Mouse (Mus musculus): ENCODE results near the gene Map3k1.
"Not testable (repeated sequence)": the region's sequence is repeated elsewhere in the genome, so short reads cannot be mapped to it uniquely, and the experiment has no call there.

The Map3k1 gene

DNA sequence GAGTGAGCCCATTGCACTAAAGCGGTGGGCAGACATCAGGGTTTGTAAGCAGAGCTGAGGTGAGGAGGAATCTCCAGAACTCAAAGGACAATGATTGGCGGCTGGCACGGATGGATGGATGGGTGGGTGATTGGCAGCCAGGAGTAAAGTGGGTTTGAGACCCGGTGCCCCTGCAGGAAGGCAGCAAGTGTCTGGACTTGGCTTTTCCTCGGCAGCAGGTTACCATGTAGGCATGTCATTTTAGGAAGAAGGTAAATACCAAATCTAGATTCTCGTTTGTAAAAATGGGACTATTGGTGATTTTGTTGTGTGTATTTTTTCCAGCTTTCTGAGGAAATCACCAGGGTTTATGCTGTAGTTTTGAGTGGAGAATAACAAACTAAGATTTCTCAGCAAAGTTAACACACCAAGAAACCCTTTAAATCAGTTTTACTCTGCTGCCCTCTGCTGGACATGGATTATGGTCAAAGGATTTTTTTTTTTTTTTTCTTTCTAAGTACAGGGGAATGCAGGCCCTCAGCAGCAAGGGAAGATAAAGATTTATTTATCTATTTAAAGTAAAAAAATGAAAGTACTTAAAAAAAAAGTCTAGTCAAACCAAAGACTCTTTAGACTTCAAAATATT is 66.7 kb downstream of the Map3k1 start:
- DNase-seq (ENCODE audit: low spot score), result peak; percentile 79

DNA sequence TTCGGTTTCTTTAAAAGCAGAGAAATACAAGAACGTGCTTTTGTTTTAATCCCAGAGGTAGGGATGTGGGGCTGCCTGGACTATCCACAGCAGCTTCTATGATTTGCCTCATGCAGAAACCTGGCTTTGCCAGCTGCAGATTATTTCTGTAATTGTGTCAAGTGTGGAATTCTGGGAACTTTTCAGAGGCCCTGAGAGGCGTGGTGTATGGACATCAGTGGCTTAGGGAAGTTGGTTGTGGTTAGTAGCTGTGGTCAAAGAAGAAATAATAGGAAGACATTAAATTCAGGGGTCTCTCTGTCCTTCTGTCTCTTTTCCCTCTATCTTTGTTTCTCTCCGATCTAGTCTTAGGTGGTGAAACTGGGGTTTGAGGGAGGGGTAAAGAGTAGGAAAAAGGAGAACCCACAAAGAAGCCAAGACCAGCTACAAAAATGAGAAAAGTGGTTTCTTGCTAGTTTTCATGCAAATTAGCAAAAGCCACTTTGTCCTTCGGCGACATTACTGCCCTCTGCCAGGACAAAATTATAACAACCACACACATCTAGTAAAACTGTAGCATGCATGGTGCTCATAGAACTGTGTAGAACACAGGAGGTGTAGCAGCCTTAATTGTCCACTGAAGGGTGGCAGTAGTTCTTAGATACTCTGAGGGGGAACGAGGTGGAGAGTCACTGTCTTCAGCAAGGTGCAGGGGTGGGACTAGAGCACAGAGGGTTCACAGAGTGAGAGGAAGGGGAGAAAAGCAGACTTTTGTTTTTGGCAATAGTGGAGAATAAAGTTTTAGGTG is 67.4 kb downstream of the Map3k1 start:
- no peak for DNase-seq (ENCODE audit: low spot score)

DNA sequence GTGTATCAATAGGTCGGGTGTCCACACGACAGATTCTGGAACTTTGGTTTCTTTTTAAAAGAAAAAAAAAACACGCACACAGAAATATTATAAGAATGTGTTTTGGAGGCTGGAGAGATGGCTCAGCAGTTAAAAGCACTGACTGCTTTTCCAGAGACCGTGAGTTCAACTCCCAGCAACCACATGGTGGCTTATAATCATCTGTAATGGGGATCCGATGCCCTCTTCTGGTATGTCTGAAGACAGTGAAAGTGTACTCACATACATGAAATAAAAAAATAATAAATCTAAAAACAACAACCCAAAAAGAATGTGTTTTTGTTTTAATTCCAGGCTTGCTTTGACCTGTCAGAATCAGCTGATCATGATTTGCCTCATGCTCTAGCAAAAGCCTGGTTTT is 81.9 kb downstream of the Map3k1 start:
- DNase-seq (ENCODE audit: low spot score), result no peak

DNA sequence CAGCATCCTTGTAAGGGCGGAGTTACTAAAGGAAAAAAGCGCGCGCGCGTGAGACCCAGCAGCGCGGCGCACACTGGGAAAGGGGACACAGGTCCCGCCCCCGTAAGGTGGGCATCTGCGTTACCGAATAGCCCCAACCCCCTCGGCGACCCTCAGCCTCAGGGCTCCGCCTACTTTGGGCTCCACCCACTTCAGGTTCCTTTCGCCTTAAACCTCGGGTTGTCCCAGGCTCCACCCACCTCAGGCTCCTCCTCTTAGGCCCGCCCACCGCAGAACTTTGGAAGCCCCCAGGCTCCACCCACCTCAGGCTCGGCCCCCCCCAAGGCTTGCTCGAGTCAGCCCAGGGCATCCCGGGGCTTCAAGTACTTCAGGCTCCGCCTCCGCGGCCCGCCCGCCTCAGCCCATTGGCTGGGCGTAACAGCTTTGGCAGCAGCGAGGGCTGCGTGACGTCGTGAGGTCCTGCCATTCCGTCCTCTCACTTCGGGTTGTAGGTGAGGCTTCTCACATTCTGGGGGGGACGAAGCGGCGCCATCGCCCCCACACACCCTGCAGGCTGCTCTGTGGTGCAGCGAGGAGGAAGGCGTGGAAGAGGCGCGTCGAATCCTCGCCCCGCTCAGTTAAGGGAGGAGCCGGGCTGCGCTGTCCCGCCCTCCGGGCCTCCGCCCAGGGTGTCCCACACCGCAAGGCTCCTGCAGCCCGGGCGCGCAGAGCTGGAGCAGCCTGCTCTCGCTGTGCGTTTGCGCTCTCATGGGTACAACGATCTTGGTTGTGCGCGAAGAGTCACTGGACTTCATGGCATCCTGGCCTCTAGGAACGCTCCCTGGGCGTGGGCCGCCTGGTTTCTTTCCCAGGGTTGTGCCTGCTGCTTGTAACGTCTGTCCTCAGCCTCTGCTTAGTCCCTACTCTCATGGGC is 83.4 kb downstream of the Map3k1 start:
- peak; percentile 99 for DNase-seq (ENCODE audit: low spot score)

DNA sequence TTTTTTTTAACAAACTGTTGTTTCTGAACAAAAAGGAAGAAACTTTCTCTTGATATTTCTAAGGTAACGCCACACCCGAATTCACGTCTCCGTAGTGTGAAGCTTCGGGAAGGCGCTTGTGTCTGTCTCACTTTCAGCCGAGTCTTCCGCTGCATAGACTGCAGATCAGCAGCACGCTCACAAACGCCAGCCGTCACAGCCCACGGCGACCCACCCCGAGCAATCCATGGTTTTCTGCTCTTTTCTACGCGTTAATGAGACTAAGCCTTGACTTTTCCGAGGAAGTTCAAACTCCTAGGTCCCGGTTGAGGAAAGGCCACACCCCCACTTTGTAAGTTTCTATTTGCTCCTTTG is 84.0 kb downstream of the Map3k1 start:
- no peak for DNase-seq (ENCODE audit: low spot score)

DNA sequence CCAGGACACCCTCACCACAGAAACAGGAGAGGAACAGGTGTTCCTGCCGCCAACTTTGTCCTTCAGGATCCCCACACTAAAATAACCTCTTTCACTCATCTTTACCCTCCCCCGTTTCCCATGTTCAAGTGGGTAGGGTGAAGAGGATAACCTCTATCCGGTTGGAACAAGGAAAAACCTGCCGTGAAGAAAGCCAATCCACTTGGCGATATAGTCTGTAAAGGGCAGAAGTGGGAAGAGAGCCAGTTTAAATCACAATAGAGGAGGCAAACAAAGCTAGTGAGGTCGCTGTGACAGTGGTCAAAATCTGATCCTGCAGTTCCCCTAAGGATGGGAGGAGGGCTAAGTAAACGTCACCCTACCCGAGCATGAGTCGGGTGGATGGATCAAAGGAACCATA is 89.1 kb downstream of the Map3k1 start:
- no peak for DNase-seq (ENCODE audit: low spot score)

DNA sequence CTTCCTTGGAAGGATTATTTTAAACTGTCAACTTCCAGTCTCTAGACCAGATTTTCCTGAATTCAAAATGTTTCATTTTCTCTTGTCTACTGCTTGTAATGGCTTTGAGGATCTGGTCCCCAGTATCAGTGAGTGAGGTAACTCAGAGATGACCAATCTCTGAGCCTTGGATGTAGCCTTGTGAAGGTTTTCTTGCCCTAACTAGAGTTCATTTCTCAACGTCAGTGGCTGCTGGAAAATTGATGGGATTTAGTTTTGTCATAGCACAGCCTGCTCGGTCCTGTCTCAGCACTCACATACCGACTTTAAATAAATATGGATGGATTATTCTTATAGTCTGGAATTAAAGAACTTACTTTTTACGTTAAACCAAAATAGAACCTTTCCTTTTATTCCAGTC is 98.3 kb downstream of the Map3k1 start:
- no peak for DNase-seq (ENCODE audit: low spot score)

DNA sequence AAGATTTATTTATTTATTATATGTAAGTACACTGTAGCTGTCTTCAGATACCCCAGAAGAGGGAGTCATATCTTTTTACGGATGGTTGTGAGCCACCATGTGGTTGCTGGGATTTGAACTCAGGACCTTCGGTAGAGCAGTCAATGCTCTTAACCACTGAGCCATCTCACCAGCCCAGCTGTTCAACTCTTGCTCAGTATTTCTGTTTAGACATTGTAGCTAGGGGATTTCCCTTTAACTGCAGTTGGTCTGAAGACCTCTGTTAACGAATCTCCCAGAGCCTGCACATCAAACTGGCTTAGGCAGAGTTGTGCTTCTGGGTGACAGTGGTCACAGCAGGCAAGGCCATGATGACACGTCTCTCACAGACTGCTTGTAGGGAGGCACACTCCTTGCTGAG is 104.8 kb downstream of the Map3k1 start:
- not testable (repeated sequence) for DNase-seq (ENCODE audit: low spot score)

DNA sequence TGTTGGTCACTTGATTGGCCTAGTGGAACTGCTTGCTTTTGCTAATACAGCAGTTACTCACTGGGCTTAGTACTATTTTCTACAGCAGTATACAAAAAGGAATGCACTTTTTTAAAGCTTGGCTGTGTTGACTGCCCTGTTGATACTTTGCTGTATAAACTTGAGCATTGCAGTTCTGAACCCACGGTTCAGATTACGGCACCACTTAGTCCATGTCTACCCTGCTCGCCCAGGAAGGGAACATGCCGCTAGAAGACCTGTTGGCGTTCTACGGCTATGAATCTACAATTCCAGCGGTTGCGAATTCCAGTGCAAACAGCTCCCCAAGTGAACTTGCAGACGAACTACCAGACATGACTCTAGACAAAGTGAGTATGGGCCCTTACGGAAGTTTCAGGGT is 105.4 kb downstream of the Map3k1 start:
- no peak for DNase-seq (ENCODE audit: low spot score)

Measured in testis, postnatal 10 days (tissue).